Comparison of ENCODE assay signal across 18 mouse cellular contexts in the genomic region with DNA sequence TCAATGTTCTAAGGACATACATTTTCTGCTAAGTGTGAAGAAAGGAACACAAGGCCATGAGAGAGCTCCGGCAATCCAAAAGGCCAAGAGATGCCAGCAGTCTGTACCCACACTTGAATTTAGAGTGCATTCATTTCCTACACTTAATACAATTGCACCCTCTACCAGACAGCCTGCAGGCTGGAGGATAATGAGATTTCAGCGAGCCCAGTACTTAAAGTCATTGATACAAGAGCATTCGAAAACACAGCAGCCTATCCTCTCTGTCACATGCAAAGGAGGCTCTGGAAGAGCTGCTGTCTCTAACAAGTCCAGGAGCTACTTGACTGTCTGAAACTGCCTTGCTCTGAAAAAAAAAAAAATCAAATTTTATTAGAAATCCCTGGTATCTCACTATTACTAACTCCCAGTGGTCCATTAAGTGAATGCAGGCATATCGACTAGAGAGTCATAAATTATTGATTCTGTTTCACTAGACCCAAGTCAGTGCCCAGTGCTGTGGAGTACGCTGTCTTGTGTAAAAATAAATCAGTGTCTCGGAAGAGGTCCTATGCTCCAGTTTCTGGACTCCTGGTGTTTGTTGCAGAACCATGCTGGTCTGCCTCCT.
A peak's percentile ranks its signal among the peaks of the same experiment; 100 is the strongest.
DNase-seq lines count a peak whose midpoint lies in the region; ATAC-seq and TF ChIP-seq lines count a peak whose summit lies in the region.
"Had no signal": no experiment of that assay in that cellular context is flagged by ENCODE, and none has a peak within 500 bp of the region (broad histone marks: within the 10 kb centered on the region; RNA-seq: fewer than 3 reads in every experiment).

No protein-coding gene starts in this region.

- no peaks in the 10 kb centered on the region for H3K27me3 ChIP-seq in kidney, adult 2 months (replicated peaks; ENCODE audit: control insufficient read depth, insufficient read depth, low read length)
- no peaks in the 10 kb centered on the region for H3K27me3 ChIP-seq in hindbrain, embryonic 12.5 days
- no peaks in the 10 kb centered on the region for H3K27me3 ChIP-seq in midbrain, embryonic 10.5 days (ENCODE audit: low read depth, poor library complexity, severe bottlenecking)
- H3K27me3 ChIP-seq in neural tube, embryonic 14.5 days (ENCODE audit: control insufficient read depth, insufficient read depth, low read length): no peaks in the 10 kb centered on the region
- no peaks in the 10 kb centered on the region for H3K27me3 ChIP-seq in forebrain, embryonic 10.5 days (ENCODE audit: poor library complexity, severe bottlenecking)

- no peaks in the 10 kb centered on the region for H3K9me3 ChIP-seq in hindbrain, embryonic 12.5 days (replicated peaks)
- no peaks in the 10 kb centered on the region for H3K9me3 ChIP-seq in midbrain, embryonic 10.5 days (replicated peaks)
- no peaks in the 10 kb centered on the region for H3K9me3 ChIP-seq in neural tube, embryonic 14.5 days (ENCODE audit: control insufficient read depth, low read length)
- no peaks in the 10 kb centered on the region for H3K9me3 ChIP-seq in forebrain, embryonic 10.5 days
- H3K9me3 ChIP-seq: G1E; heart, embryonic 10.5 days had no signal

- no peak overlapping the region for H3K4me2 ChIP-seq in hindbrain, embryonic 12.5 days (replicated peaks)
- no peak overlapping the region for H3K4me2 ChIP-seq in neural tube, embryonic 14.5 days (ENCODE audit: low read depth, low read length)

- peaks cover 16% of the 10 kb centered on the region; the same call in 1 of the 2 replicates for H3K4me1 ChIP-seq in kidney, adult 2 months (ENCODE audit: control insufficient read depth, insufficient read depth, low read length)
- H3K4me1 ChIP-seq in hindbrain, embryonic 12.5 days: peaks cover 12% of the 10 kb centered on the region
- H3K4me1 ChIP-seq in midbrain, embryonic 10.5 days: peaks cover 40% of the 10 kb centered on the region
- peaks cover 5% of the 10 kb centered on the region; the same call in 1 of the 2 replicates for H3K4me1 ChIP-seq in neural tube, embryonic 14.5 days (ENCODE audit: control insufficient read depth, insufficient read depth, low read length)
- H3K4me1 ChIP-seq in forebrain, embryonic 10.5 days: peaks cover 35% of the 10 kb centered on the region

- H3K27ac ChIP-seq in kidney, adult 2 months (ENCODE audit: insufficient read depth, low read depth, low read length): peak overlapping the region; percentile 6; the same call in 1 of the 2 replicates
- H3K27ac ChIP-seq in hindbrain, embryonic 12.5 days: peak overlapping the region; percentile 67; the same call in 1 of the 2 replicates
- 0 out of 2 replicates have a peak overlapping the region, but pooled peaks have one; percentile 38 for H3K27ac ChIP-seq in midbrain, embryonic 10.5 days (replicated peaks)
- peak overlapping the region; percentile 16; the same call in 1 of the 2 replicates for H3K27ac ChIP-seq in neural tube, embryonic 14.5 days (ENCODE audit: low read depth, low read length)
- H3K27ac ChIP-seq in forebrain, embryonic 10.5 days: no peak overlapping the region
- H3K27ac ChIP-seq: heart, embryonic 10.5 days; left cerebral cortex, adult 2 months had no signal

- H3K4me3 ChIP-seq in kidney, adult 2 months (ENCODE audit: insufficient read depth, low read depth, low read length): no peak overlapping the region
- no peak overlapping the region for H3K4me3 ChIP-seq in hindbrain, embryonic 12.5 days
- H3K4me3 ChIP-seq in midbrain, embryonic 10.5 days: no peak overlapping the region
- H3K4me3 ChIP-seq in neural tube, embryonic 14.5 days (ENCODE audit: low read depth, low read length): no peak overlapping the region
- no peak overlapping the region for H3K4me3 ChIP-seq in forebrain, embryonic 10.5 days
- H3K4me3 ChIP-seq: heart, embryonic 10.5 days; left cerebral cortex, adult 2 months had no signal

- no peak for TF ChIP-seq CTCF in kidney, adult 2 months (conservative IDR thresholded peaks at IDR 0.05; ENCODE audit: insufficient read depth, insufficient read length, low read depth, low read length)

- H3K9ac ChIP-seq in hindbrain, embryonic 12.5 days: no peak overlapping the region
- no peak overlapping the region for H3K9ac ChIP-seq in neural tube, embryonic 14.5 days (replicated peaks; ENCODE audit: low read depth, low read length)
- H3K9ac ChIP-seq: forebrain, postnatal 0 days had no signal

- no peak for DNase-seq in kidney, adult 2 months
- DNase-seq in kidney, adult 18-20 months: no peak
- DNase-seq in midbrain, embryonic 10.5 days (ENCODE audit: low spot score): no peak
- DNase-seq in right cerebral cortex, postnatal 4 days: no peak
- no peak for DNase-seq in forebrain, embryonic 10.5 days (ENCODE audit: extremely low spot score, low spot score)
- DNase-seq in spleen, postnatal 4 days (ENCODE audit: low spot score in 2 of 2): no peak
- DNase-seq: cerebellum, adult 9-10 months; layer of hippocampus, adult 9-11 months; left cerebral cortex, postnatal 4 days; liver; thymus, postnatal 25 days had no signal

- TF ChIP-seq POLR2A in kidney, adult 2 months (IDR thresholded peaks at IDR 0.05; ENCODE audit: low read depth, low read length): no peak

- WGBS in kidney, adult 2 months: 64% methylated on average over 6 of the region's 6 CpGs
- WGBS in hindbrain, embryonic 12.5 days: 67% methylated on average over 6 of the region's 6 CpGs
- WGBS in midbrain, embryonic 10.5 days: 77% methylated on average over 6 of the region's 6 CpGs
- 39% methylated on average over 6 of the region's 6 CpGs for WGBS in neural tube, embryonic 14.5 days
- WGBS in forebrain, embryonic 10.5 days: 76% methylated on average over 6 of the region's 6 CpGs

- ATAC-seq in hindbrain, embryonic 12.5 days (ENCODE audit: low FRiP score): no peak
- ATAC-seq in neural tube, embryonic 14.5 days (ENCODE audit: low read depth): peak; percentile 26; the same call in 1 of the 2 replicates
- ATAC-seq: forebrain, postnatal 0 days; lung, postnatal 0 days had no signal

- no peaks in the 10 kb centered on the region for H3K36me3 ChIP-seq in kidney, adult 2 months (ENCODE audit: control insufficient read depth, insufficient read depth, low read length)
- H3K36me3 ChIP-seq in hindbrain, embryonic 12.5 days: no peaks in the 10 kb centered on the region
- H3K36me3 ChIP-seq in midbrain, embryonic 10.5 days: no peaks in the 10 kb centered on the region
- H3K36me3 ChIP-seq in neural tube, embryonic 14.5 days (ENCODE audit: control insufficient read depth, insufficient read depth, low read length): no peaks in the 10 kb centered on the region
- no peaks in the 10 kb centered on the region for H3K36me3 ChIP-seq in forebrain, embryonic 10.5 days (replicated peaks)
- H3K36me3 ChIP-seq: G1E; heart, embryonic 10.5 days had no signal
